ENCODE assay signal across 8 mouse cellular contexts in genomic region chrX:36820201-36820600, GRCm38 (mm10). TPM values are rescaled to one million over a fixed set of nuclear protein-coding genes. Genes with fewer than 3 reads are reported as not detected.
DNase-seq lines count a peak whose midpoint lies in the region; ATAC-seq lines count a peak whose summit lies in the region.

No protein-coding gene starts in this region.

- no peaks in the 10 kb centered on the region for H3K36me3 ChIP-seq in hindbrain, embryonic 13.5 days
- no peaks in the 10 kb centered on the region for H3K36me3 ChIP-seq in liver, embryonic 11.5 days (ENCODE audit: control insufficient read depth, insufficient read depth, low read length)
- H3K36me3 ChIP-seq in neural tube, embryonic 11.5 days (ENCODE audit: control insufficient read depth, insufficient read depth, low read length): no peaks in the 10 kb centered on the region

- peak; percentile 58 for ATAC-seq in CD4-positive, CD25-positive, alpha-beta regulatory T cell, adult 4 months
- ATAC-seq in hindbrain, embryonic 13.5 days (ENCODE audit: low FRiP score): peak; percentile 63; the same call in 1 of the 2 replicates
- ATAC-seq in liver, embryonic 11.5 days (replicated peaks; ENCODE audit: low FRiP score): peak; percentile 69
- peak; percentile 61 for ATAC-seq in neural tube, embryonic 11.5 days (ENCODE audit: insufficient read depth, low FRiP score, low TSS enrichment)

- no peaks in the 10 kb centered on the region for H3K9me3 ChIP-seq in hindbrain, embryonic 13.5 days
- H3K9me3 ChIP-seq in liver, embryonic 11.5 days (ENCODE audit: control insufficient read depth, low read length): no peaks in the 10 kb centered on the region
- no peaks in the 10 kb centered on the region for H3K9me3 ChIP-seq in neural tube, embryonic 11.5 days (ENCODE audit: control insufficient read depth, low read length)

- H3K4me1 ChIP-seq in hindbrain, embryonic 13.5 days (replicated peaks): peaks cover 7% of the 10 kb centered on the region
- H3K4me1 ChIP-seq in liver, embryonic 11.5 days (replicated peaks; ENCODE audit: control insufficient read depth, insufficient read depth, low read length): 0 out of 2 replicates have a peak, but pooled peaks cover 3% of the 10 kb centered on the region
- H3K4me1 ChIP-seq in neural tube, embryonic 11.5 days (ENCODE audit: control insufficient read depth, insufficient read depth, low read length): no peaks in the 10 kb centered on the region

- 11% methylated on average over 4 of the region's 4 CpGs for WGBS in hindbrain, embryonic 13.5 days
- WGBS in liver, embryonic 11.5 days: 14% methylated on average over 4 of the region's 4 CpGs
- 15% methylated on average over 4 of the region's 4 CpGs for WGBS in neural tube, embryonic 11.5 days

- H3K27me3 ChIP-seq in hindbrain, embryonic 13.5 days: no peaks in the 10 kb centered on the region
- no peaks in the 10 kb centered on the region for H3K27me3 ChIP-seq in liver, embryonic 11.5 days (replicated peaks; ENCODE audit: control insufficient read depth, insufficient read depth, low read length)
- no peaks in the 10 kb centered on the region for H3K27me3 ChIP-seq in neural tube, embryonic 11.5 days (ENCODE audit: control insufficient read depth, insufficient read depth, low read length)

- H3K4me3 ChIP-seq in hindbrain, embryonic 13.5 days: no peak overlapping the region
- H3K4me3 ChIP-seq in liver, embryonic 11.5 days (ENCODE audit: low read depth, low read length): no peak overlapping the region
- no peak overlapping the region for H3K4me3 ChIP-seq in neural tube, embryonic 11.5 days (ENCODE audit: low read depth, low read length)

- H3K9ac ChIP-seq in hindbrain, embryonic 13.5 days: no peak overlapping the region
- no peak overlapping the region for H3K9ac ChIP-seq in liver, embryonic 11.5 days (ENCODE audit: low read depth, low read length)
- no peak overlapping the region for H3K9ac ChIP-seq in neural tube, embryonic 11.5 days (ENCODE audit: low read length)

- no peak overlapping the region for H3K4me2 ChIP-seq in hindbrain, embryonic 13.5 days
- no peak overlapping the region for H3K4me2 ChIP-seq in liver, embryonic 11.5 days
- no peak overlapping the region for H3K4me2 ChIP-seq in neural tube, embryonic 11.5 days (ENCODE audit: low read depth)

- DNase-seq in gastrocnemius, adult 18-20 months (ENCODE audit: low spot score): peak; percentile 48
- DNase-seq in gastrocnemius, postnatal 25 days: no peak
- peak; percentile 53 for DNase-seq in c-Kit-positive CD71-positive TER-119-positive erythroid progenitor cells, embryonic 14.5 days (ENCODE audit: low spot score)
- peak; percentile 40 for DNase-seq in liver, embryonic 11.5 days (ENCODE audit: low spot score)
- DNase-seq in neural tube, embryonic 11.5 days (ENCODE audit: low spot score): peak; percentile 59
- no peak for DNase-seq in urinary bladder, postnatal 25 days (ENCODE audit: low spot score)

- H3K27ac ChIP-seq in hindbrain, embryonic 13.5 days: no peak overlapping the region
- H3K27ac ChIP-seq in liver, embryonic 11.5 days (ENCODE audit: low read depth, low read length): no peak overlapping the region
- no peak overlapping the region for H3K27ac ChIP-seq in neural tube, embryonic 11.5 days (ENCODE audit: low read depth, low read length)

RNA-seq across cellular contexts. Expression of gene Slc25a5, which starts 24.8 kb away (rescaled TPM):
- 10 to 100 TPM; 58.6 to 65.0 TPM for total RNA-seq in gastrocnemius, adult 18-20 months (2021)
- total RNA-seq in gastrocnemius, postnatal 25 days (2021): 10 to 100 TPM; 78.5 to 87.7 TPM
- polyA plus RNA-seq in CD4-positive, CD25-positive, alpha-beta regulatory T cell, adult 4 months (2017; shearing (Covaris generic)): 1,000 to 10,000 TPM; 1,213 to 1,312 TPM
- polyA plus RNA-seq in hindbrain, embryonic 13.5 days (2015; fragmentation: Nextera tagmentation; extraction: Ambion mirVana): 568 and 574 TPM in 2 replicates
- polyA plus RNA-seq in liver, embryonic 11.5 days (2014; fragmentation: Nextera tagmentation; extraction: Ambion mirVana): 942 and 1,011 TPM in 2 replicates
- polyA plus RNA-seq in neural tube, embryonic 11.5 days (2014; fragmentation: Nextera tagmentation; extraction: Ambion mirVana): 804 and 829 TPM in 2 replicates

RNA-seq across cellular contexts. Expression of gene Ube2a, which starts 53.5 kb away (rescaled TPM):
- 10 to 100 TPM; 39.5 to 42.1 TPM for total RNA-seq in gastrocnemius, adult 18-20 months (2021)
- 10 to 100 TPM; 35.5 to 42.7 TPM for total RNA-seq in gastrocnemius, postnatal 25 days (2021)
- 100 to 1,000 TPM; 110 to 131 TPM for polyA plus RNA-seq in CD4-positive, CD25-positive, alpha-beta regulatory T cell, adult 4 months (2017; shearing (Covaris generic))
- polyA plus RNA-seq in hindbrain, embryonic 13.5 days (2015; fragmentation: Nextera tagmentation; extraction: Ambion mirVana): 120 and 122 TPM in 2 replicates
- polyA plus RNA-seq in liver, embryonic 11.5 days (2014; fragmentation: Nextera tagmentation; extraction: Ambion mirVana): 106 and 117 TPM in 2 replicates
- polyA plus RNA-seq in neural tube, embryonic 11.5 days (2014; fragmentation: Nextera tagmentation; extraction: Ambion mirVana): 128 and 138 TPM in 2 replicates

RNA-seq across cellular contexts. Expression of gene C330007P06Rik, which starts 53.7 kb away (rescaled TPM):
- 10 to 100 TPM; 10.3 to 10.7 TPM for total RNA-seq in gastrocnemius, adult 18-20 months (2021)
- total RNA-seq in gastrocnemius, postnatal 25 days (2021): 10 to 100 TPM; 10.9 to 11.2 TPM
- polyA plus RNA-seq in CD4-positive, CD25-positive, alpha-beta regulatory T cell, adult 4 months (2017; shearing (Covaris generic)): 10 to 100 TPM; 26.8 to 28.7 TPM
- 23.4 and 24.7 TPM in 2 replicates for polyA plus RNA-seq in hindbrain, embryonic 13.5 days (2015; fragmentation: Nextera tagmentation; extraction: Ambion mirVana)
- polyA plus RNA-seq in liver, embryonic 11.5 days (2014; fragmentation: Nextera tagmentation; extraction: Ambion mirVana): 32.2 and 34.1 TPM in 2 replicates
- 37.4 and 39.3 TPM in 2 replicates for polyA plus RNA-seq in neural tube, embryonic 11.5 days (2014; fragmentation: Nextera tagmentation; extraction: Ambion mirVana)

Comparison
In these comparisons a context has a peak if more than half of its experiments do, and no peak if none do; other contexts are left out.
1. DNase-seq: peak in gastrocnemius, adult 18-20 months (single experiment), c-Kit-positive CD71-positive TER-119-positive erythroid progenitor cells, embryonic 14.5 days (single experiment), liver, embryonic 11.5 days (single experiment) and neural tube, embryonic 11.5 days (single experiment); none in gastrocnemius, postnatal 25 days (single experiment) and urinary bladder, postnatal 25 days (single experiment).
2. Peak in every context shown above with its lines, with median percentiles within 50 percentile points of each other: ATAC-seq.